Mouse (Mus musculus) right cerebral cortex, postnatal 10 days (tissue): ENCODE measurements around the gene Synrg.

Experiments used
- DNase-seq, 2 experiments: peaks; one replicate each; pipeline ENCODE4 v3.0.0; 2021; ENCODE audit warnings: low spot score in 2 of 2

Synrg gene

GRCm38 (mm10) chr11:83963991-83964921, at the start of gene Synrg:
TSS of gene Synrg (plus strand) at chr11:83964428.
- peak; percentile 94 for DNase-seq

GRCm38 (mm10) chr11:83914501-83914900, 49.7 kb upstream of the Synrg start:
- DNase-seq: no peak

- no peak for DNase-seq
Measured at GRCm38 (mm10) chr11:83922600-83922999, 41.6 kb upstream of the Synrg start.

- DNase-seq: no peak
Measured at GRCm38 (mm10) chr11:83927097-83927496, 37.1 kb upstream of the Synrg start.

- no peak for DNase-seq
Measured at GRCm38 (mm10) chr11:83932506-83933106, 31.6 kb upstream of the Synrg start.

GRCm38 (mm10) chr11:83933376-83933775, 30.9 kb upstream of the Synrg start:
- DNase-seq: no peak

DNA sequence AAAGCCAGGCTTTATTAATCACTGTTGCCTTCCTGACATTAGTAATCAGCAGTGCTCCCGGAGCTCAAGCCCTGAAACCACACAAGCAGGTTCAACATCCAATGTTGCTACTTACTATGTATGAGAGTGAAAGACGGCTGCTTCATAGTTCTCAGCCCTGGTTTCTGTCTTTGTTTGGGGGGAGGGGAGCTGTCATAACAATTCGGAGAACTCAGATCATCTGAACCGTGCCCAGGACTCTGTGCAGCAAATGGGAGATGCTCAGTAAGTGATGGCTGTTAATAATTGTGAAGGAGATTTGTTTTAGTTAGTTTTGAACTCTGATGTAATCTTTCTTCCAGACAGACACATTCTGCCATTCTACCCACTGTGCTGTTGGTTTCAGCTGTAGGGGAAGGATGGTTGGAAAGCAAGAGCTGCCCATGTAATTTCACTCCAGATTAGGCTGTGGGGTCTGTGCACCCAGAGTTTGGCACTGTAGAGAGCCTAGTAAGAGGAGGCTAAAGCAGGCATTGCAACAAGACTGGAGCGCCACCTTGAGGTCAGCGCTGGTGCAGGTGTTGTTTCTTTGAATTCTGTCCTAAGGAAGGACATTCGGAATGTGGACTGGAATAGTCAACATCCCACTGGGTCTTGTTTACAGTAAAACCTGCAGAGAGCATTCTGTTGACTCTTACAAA, 28.1 kb upstream of the Synrg start:
- DNase-seq: peak; percentile 71 to 76

GRCm38 (mm10) chr11:83938556-83938955, 25.7 kb upstream of the Synrg start:
- no peak for DNase-seq

DNA sequence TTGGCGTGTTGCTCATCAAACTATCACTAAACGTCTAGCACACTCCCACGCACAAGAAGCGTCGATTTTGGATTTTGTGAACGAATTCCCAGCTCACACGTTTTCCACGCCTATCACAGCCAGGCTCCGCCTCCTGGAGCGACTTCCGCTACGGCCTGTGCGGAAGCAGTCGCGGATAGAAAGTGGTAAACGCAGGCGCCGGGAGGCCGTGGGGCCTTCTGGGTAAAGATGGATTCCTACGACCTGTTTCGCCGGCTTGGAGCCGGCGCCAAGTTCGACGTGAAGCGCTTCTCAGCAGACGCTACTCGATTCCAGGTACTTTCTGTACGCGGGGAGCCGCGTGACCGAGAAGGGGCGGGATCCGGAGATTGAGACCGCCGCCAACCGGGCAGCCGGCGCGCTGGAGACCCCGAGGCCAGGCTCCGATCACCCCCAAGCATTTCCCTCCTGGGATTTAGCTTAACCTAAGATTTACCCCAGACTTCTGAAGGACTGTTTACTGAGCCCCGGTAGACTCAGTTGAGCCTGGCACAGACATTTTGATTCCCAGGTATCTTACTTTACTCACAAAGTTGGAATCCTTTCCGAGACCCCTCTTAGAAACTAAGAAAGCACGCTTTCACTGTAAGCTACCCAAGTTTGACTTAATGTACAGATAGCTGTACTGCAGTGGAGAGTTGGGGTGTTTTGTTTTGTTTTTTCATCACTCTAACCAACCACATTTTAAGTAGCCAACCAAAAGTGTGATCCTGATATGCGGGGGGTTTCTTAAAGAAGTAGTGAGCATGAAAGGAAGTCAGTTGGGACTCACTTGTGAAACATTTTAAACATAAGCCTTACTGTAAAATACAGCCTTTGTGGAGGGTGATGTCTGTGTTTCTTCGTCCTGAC, 22.0 kb upstream of the Synrg start, which contains the start of gene Ddx52:
Ddx52 (plus strand) TSS at position 113 of the 891 bp plus-strand sequence.
- peak; percentile 93 to 94 for DNase-seq

DNA sequence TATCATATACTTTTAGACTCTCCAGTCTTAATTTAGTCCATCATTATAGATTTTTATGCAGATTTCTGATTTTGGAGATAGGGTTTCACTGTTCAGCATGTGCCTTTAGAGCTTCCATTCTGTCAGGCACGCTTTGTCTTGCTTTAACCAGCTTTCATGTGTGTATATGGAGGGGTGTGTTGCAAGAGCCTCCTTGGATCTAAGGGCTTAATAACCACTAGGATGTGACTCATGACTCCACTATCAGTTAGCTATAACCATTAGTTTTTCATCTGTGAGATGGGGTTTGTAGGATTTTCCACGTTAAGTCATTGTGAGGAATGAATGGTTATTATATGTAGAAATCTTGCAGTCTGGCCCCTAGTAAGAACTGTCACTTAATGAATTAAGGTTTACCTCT, 7.4 kb upstream of the Synrg start:
- DNase-seq: no peak

DNA sequence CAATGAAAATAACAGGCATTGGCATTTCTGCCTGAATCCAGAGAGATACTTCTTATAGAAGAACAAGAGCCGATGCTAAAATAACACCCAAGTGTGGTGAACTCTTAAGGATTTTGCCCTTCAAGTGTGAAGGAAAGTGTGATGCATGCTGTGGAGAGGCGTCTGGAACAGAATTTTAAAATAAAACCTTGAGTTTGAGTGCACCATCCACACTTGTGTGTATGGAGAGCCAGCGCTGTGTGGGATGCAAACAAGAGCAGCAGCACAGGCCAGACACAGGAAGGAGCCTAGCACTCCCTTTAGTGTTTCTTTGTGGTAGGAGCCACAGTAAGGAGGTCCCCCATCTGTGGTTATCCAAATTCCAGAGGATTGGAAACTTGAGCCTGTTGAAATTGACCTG, 2.2 kb upstream of the Synrg start:
- no peak for DNase-seq

GRCm38 (mm10) chr11:83967436-83968204, 3.4 kb downstream of the Synrg start:
- DNase-seq: peak; percentile 24

DNA sequence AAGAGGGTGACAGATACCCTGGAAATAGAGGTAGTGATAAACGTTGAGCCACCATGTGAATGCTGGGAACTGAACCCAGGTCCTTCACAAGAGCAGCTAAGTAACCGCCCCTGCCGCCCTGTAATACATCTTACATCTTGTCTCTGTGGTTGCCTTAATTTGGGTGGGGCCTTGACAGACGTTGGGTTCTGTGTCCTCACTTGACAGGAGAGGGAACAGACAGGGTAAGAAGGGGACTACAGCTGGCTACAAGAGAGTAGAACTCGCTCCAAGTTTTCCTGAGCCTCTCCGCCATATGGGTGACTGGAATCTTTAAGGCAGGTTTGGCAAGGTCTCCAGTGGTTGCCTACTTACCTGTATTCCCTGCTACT, 4.0 kb downstream of the Synrg start:
- no peak for DNase-seq

DNA sequence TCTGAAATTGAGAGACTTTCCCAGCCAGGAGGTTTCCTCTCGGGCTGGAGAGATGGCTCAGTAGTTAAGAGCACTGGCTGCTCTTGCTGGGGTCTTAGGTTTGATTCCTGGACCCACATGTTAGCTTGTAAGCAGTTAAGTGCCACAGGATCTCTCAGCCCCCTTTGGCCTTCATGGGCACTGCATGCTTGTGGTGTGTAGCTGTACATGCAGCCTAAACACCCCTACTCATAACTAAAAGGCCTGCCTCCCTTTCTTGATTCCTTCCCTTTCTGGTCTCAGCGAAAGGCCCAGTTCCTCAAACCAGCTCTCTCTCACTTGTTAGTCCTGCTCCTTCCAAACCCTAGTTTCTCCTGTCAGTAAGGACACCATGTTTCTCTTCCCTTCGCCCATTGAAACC, 4.8 kb downstream of the Synrg start:
- DNase-seq: no peak

- DNase-seq: no peak
Measured at GRCm38 (mm10) chr11:83974561-83975346, 10.5 kb downstream of the Synrg start.

- DNase-seq: no peak
Measured at GRCm38 (mm10) chr11:83975488-83975887, 11.3 kb downstream of the Synrg start.

GRCm38 (mm10) chr11:83976236-83976977, 12.2 kb downstream of the Synrg start:
- DNase-seq: no peak

DNA sequence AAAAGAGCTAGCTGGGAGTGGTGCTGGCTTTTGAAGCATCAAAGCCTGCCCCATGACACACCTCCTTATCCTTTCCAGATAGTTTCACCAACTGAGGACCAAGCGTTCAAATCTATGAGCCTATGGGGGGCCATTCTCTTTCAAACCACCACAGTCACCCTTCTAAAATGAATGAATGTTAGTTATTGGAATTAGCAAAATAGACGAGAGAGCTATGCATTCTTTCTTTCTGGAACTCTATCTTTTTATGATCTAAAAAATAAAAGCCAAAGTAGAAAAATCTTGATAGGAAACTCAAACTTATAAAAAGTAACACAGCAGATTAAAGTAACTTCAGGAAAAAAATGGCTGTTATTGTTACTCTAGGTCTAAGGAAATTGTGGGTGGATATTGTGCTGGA, 13.6 kb downstream of the Synrg start:
- DNase-seq: no peak

DNA sequence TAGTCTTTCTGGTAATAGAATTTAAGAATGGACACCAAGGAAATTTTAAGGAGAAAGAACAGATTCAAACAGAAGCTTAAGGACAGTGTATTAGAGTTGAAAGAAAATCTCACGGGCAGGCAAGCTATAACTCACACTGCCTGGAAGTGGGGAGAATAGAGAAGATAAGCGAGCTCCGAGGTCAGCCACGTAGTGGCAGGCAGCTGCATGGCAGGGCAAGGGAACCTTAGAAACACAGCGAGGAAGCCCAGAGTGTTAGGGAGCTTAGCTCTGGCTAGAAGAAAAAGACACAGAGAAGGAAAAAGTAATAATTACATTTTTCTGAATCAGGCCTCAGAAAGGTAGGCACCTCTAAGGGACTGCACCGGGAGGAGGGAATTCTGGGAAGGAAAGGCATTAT, 15.8 kb downstream of the Synrg start:
- DNase-seq: no peak
